Mouse (Mus musculus): ENCODE measurements around the gene H2al1e. TPM values are rescaled to one million over a fixed set of nuclear protein-coding genes. Genes with fewer than 3 reads are reported as not detected.
"Not testable (repeated sequence)": the region's sequence is repeated elsewhere in the genome, so short reads cannot be mapped to it uniquely, and the experiment has no call there.

H2al1e gene
- polyA plus RNA-seq (2015; fragmentation: Nextera tagmentation; extraction: Ambion mirVana) = not detected in 2 replicates

- H3K27ac ChIP-seq (ENCODE audit: low read length); H3K4me2 ChIP-seq (replicated peaks; ENCODE audit: low read depth, low read length); H3K9me3 ChIP-seq (ENCODE audit: low read length); H3K27me3 ChIP-seq (replicated peaks; ENCODE audit: insufficient read depth, low read length); DNase-seq (ENCODE audit: low spot score); H3K4me3 ChIP-seq (ENCODE audit: low read depth, low read length); H3K4me1 ChIP-seq (ENCODE audit: insufficient read depth, low read depth, low read length); ATAC-seq; H3K36me3 ChIP-seq (ENCODE audit: insufficient read depth, low read length); H3K9ac ChIP-seq (replicated peaks; ENCODE audit: low read depth): not testable (repeated sequence)
- WGBS = no CpG with 5 or more reads among the region's 3 CpGs
These were observed at the start of gene H2al1e for GRCm38 (mm10) chrX:11311634-11312033. TSS of gene H2al1e (plus strand) at chrX:11311934.

DNA sequence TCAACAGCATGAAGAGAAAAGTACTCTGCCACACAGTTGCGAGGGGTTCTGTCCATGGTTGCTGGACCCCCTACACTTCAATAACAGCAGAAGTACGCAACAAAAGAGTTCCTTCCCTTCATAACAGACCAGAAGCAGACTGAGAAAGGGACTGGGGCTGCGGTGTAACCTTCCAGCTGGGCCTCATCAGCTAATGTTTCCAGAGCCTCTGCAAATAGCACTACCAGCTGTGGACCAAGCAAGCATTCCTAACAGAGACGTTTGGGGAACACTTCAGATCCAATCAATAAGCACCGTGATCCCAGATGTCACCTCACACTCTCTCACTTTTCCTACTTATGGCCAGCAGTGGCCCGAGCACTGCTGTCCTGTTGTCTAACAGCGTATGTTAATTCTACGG, 46.8 kb upstream of the H2al1e start:
- no peaks in the 10 kb centered on the region for H3K36me3 ChIP-seq (ENCODE audit: insufficient read depth, low read length)
- no peak overlapping the region for H3K9ac ChIP-seq (replicated peaks; ENCODE audit: low read depth)
- ATAC-seq = no peak
- no peak overlapping the region for H3K27ac ChIP-seq (ENCODE audit: low read length)
- H3K4me1 ChIP-seq (ENCODE audit: insufficient read depth, low read depth, low read length) = no peaks in the 10 kb centered on the region
- 57% methylated on average over 8 of the region's 8 CpGs for WGBS
- no peak overlapping the region for H3K4me3 ChIP-seq (ENCODE audit: low read depth, low read length)
- no peaks in the 10 kb centered on the region for H3K27me3 ChIP-seq (replicated peaks; ENCODE audit: insufficient read depth, low read length)
- no peaks in the 10 kb centered on the region for H3K9me3 ChIP-seq (ENCODE audit: low read length)
- H3K4me2 ChIP-seq (replicated peaks; ENCODE audit: low read depth, low read length) = no peak overlapping the region
- peak; percentile 6 for DNase-seq (ENCODE audit: low spot score)
- no peak for TF ChIP-seq CTCF (IDR thresholded peaks at IDR 0.05)

GRCm38 (mm10) chrX:11267791-11268190, 43.9 kb upstream of the H2al1e start:
- no peak for ATAC-seq
- H3K27ac ChIP-seq (ENCODE audit: low read length) = no peak overlapping the region
- H3K9me3 ChIP-seq (ENCODE audit: low read length) = no peaks in the 10 kb centered on the region
- no peak overlapping the region for H3K9ac ChIP-seq (replicated peaks; ENCODE audit: low read depth)
- no peaks in the 10 kb centered on the region for H3K36me3 ChIP-seq (ENCODE audit: insufficient read depth, low read length)
- no peak overlapping the region for H3K4me2 ChIP-seq (replicated peaks; ENCODE audit: low read depth, low read length)
- WGBS = 46% methylated on average over 7 of the region's 7 CpGs
- TF ChIP-seq EP300 (IDR thresholded peaks at IDR 0.05) = no peak
- TF ChIP-seq CTCF (IDR thresholded peaks at IDR 0.05) = no peak
- no peaks in the 10 kb centered on the region for H3K4me1 ChIP-seq (ENCODE audit: insufficient read depth, low read depth, low read length)
- peak; percentile 8 for DNase-seq (ENCODE audit: low spot score)
- no peak overlapping the region for H3K4me3 ChIP-seq (ENCODE audit: low read depth, low read length)
- no peaks in the 10 kb centered on the region for H3K27me3 ChIP-seq (replicated peaks; ENCODE audit: insufficient read depth, low read length)

GRCm38 (mm10) chrX:11269074-11269473, 42.7 kb upstream of the H2al1e start:
- Histone ChIP-seq H3K27me3 (replicated peaks; ENCODE audit: insufficient read depth, low read length) (no peaks in the 10 kb centered on the region), H3K9ac (replicated peaks; ENCODE audit: low read depth) (no peak overlapping the region), H3K4me3 (ENCODE audit: low read depth, low read length) (no peak overlapping the region), H3K9me3 (ENCODE audit: low read length) (no peaks in the 10 kb centered on the region), H3K4me2 (replicated peaks; ENCODE audit: low read depth, low read length) (no peak overlapping the region), H3K4me1 (ENCODE audit: insufficient read depth, low read depth, low read length) (no peaks in the 10 kb centered on the region), H3K27ac (ENCODE audit: low read length) (no peak overlapping the region), H3K36me3 (ENCODE audit: insufficient read depth, low read length) (no peaks in the 10 kb centered on the region)
- DNase-seq (ENCODE audit: low spot score) (no peak), ATAC-seq (no peak)
- TF ChIP-seq EP300 (IDR thresholded peaks at IDR 0.05) (no peak), CTCF (IDR thresholded peaks at IDR 0.05) (no peak)
- WGBS = 86% methylated on average over 3 of the region's 3 CpGs

DNA sequence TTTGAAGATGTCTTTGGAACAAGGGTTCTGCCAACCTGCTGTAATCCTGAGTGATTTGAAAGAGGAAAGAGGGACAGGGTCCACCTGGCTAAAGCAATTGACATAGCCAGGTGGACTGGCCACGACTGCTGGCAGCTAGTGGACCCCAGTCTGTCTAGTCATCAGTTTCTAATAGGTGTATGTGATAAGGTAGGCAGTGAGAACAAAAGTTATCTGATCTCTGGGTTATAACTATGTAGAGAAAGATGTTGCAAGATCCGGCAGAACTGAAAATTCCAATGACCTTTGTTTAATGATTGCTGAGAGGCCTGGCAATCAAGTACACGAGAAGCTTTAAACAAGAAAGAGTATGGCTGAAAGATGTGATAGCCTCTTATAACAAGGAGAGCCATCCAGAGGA, 38.5 kb upstream of the H2al1e start:
- WGBS = 55% methylated on average over 3 of the region's 3 CpGs
- no peak overlapping the region for H3K4me3 ChIP-seq (ENCODE audit: low read depth, low read length)
- no peak overlapping the region for H3K9ac ChIP-seq (replicated peaks; ENCODE audit: low read depth)
- no peak for ATAC-seq
- H3K9me3 ChIP-seq (ENCODE audit: low read length) = no peaks in the 10 kb centered on the region
- H3K36me3 ChIP-seq (ENCODE audit: insufficient read depth, low read length) = no peaks in the 10 kb centered on the region
- no peak for DNase-seq (ENCODE audit: low spot score)
- H3K27ac ChIP-seq (ENCODE audit: low read length) = no peak overlapping the region
- no peaks in the 10 kb centered on the region for H3K27me3 ChIP-seq (replicated peaks; ENCODE audit: insufficient read depth, low read length)
- TF ChIP-seq CTCF (IDR thresholded peaks at IDR 0.05) = no peak
- TF ChIP-seq EP300 (IDR thresholded peaks at IDR 0.05) = no peak
- no peak overlapping the region for H3K4me2 ChIP-seq (replicated peaks; ENCODE audit: low read depth, low read length)
- H3K4me1 ChIP-seq (ENCODE audit: insufficient read depth, low read depth, low read length) = no peaks in the 10 kb centered on the region

DNA sequence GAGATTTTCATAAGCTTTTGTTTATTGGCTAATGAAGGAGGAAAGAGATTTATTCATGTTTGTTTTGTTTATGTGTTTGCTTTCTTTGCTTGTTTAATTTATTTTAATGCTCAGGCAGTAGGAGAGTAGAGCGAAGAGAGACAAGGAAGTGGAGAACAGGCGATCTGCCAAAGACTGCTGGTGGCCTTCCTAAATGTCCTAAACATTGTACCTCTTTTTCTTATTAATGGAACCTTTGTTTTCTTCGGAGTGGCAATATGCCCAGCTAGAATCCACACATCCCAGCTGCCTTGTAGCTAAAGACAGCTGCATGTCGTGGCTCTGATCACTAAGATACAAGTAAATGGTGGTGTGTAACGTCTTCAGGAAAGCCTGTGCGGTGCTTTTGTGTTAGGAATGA, 34.7 kb upstream of the H2al1e start:
- Histone ChIP-seq H3K4me1 (ENCODE audit: insufficient read depth, low read depth, low read length) (no peaks in the 10 kb centered on the region), H3K4me2 (replicated peaks; ENCODE audit: low read depth, low read length) (no peak overlapping the region), H3K27me3 (replicated peaks; ENCODE audit: insufficient read depth, low read length) (no peaks in the 10 kb centered on the region), H3K4me3 (ENCODE audit: low read depth, low read length) (no peak overlapping the region), H3K36me3 (ENCODE audit: insufficient read depth, low read length) (no peaks in the 10 kb centered on the region), H3K9ac (replicated peaks; ENCODE audit: low read depth) (no peak overlapping the region), H3K27ac (ENCODE audit: low read length) (no peak overlapping the region), H3K9me3 (ENCODE audit: low read length) (no peaks in the 10 kb centered on the region)
- ATAC-seq = no peak
- 51% methylated on average over 6 of the region's 6 CpGs for WGBS
- TF ChIP-seq CTCF (IDR thresholded peaks at IDR 0.05) = no peak
- no peak for TF ChIP-seq EP300 (IDR thresholded peaks at IDR 0.05)
- no peak for DNase-seq (ENCODE audit: low spot score)

DNA sequence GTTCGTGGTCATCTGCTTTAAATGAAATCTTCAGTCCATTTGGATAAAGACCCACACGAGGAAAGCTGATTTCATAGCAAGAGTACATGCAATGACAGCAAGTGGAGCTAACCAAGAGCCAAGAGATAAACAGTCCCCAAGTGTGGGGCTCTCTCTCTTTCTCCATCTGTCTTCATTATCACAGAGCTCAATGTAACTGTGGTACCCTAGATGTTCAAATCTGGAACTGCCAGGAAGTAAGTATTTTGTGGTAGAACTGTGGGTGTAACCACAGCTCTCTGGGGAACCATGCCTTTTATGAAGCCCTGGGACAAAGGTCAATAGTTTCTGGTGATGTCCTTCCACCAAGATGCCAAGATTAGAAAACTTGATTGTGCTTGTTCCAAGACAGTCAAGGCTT, 31.0 kb upstream of the H2al1e start:
- no peaks in the 10 kb centered on the region for H3K4me1 ChIP-seq (ENCODE audit: insufficient read depth, low read depth, low read length)
- DNase-seq (ENCODE audit: low spot score) (no peak), ATAC-seq (no peak)
- WGBS = 51% methylated on average over 2 of the region's 2 CpGs
- no peak overlapping the region for H3K27ac ChIP-seq (ENCODE audit: low read length)
- TF ChIP-seq EP300 (IDR thresholded peaks at IDR 0.05) (no peak), CTCF (IDR thresholded peaks at IDR 0.05) (no peak)
- H3K4me2 ChIP-seq (replicated peaks; ENCODE audit: low read depth, low read length) = no peak overlapping the region
- H3K9me3 ChIP-seq (ENCODE audit: low read length) = no peaks in the 10 kb centered on the region
- H3K4me3 ChIP-seq (ENCODE audit: low read depth, low read length) = no peak overlapping the region
- no peaks in the 10 kb centered on the region for H3K36me3 ChIP-seq (ENCODE audit: insufficient read depth, low read length)
- no peak overlapping the region for H3K9ac ChIP-seq (replicated peaks; ENCODE audit: low read depth)
- H3K27me3 ChIP-seq (replicated peaks; ENCODE audit: insufficient read depth, low read length) = no peaks in the 10 kb centered on the region

Measured in lung, postnatal 0 days (tissue).